Mouse (Mus musculus): ENCODE measurements around the gene St3gal5.

GRCm38 (mm10) chr6:72097181-72097995 lies at the start of gene St3gal5:
- TF ChIP-seq CTCF (IDR thresholded peaks at IDR 0.05; ENCODE audit: low read depth, low read length): no peak
- TF ChIP-seq POLR2A (IDR thresholded peaks at IDR 0.05; ENCODE audit: insufficient read depth, low read length): no peak
- TF ChIP-seq EP300 (IDR thresholded peaks at IDR 0.05; ENCODE audit: insufficient read depth, low read depth, low read length): no peak
